Mouse (Mus musculus) retina, embryonic 14.5 days (tissue): ENCODE data around the gene Spint2.

Source experiments
- DNase-seq: peaks from one replicate; pipeline ENCODE4 v3.0.0-alpha.2; 2015; ENCODE audit warnings: low spot score

Spint2 gene

DNA sequence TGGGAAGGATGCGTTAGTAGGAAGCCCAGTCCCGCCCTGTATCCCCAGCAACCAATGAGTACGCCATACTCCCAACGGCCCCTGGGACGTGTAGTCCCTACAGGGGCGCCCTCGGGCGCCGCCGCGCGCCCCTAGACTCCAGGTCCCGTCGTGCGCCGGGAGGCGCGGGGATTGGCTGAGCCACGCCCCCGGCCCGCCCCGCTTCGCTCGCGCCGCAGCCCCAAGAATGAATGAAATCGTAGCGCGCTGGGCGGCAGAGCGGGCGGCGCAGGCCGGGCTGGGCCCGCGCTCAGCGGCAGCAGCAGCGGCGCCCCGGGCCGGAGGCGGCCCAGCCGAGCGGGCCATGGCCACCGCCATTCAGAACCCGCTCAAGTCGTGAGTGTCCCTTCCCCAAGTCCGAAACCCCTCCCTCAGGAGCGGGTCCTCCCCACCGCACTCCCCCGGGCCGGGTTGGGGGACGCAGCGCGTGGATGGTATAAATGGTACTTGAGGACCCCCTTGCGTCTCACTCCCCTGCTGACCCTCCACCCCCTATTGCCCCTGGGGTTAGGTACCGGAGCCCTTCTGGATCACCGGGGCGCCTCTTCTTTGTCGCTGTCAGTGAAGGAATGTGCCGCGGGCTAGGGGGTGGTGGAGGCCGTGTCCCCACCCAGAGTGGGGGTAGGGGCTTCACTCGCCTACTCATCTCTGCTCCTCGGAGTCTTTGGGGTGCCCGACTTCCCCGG lies 22.2 kb upstream of the Spint2 start, which contains the start of gene Dpf1:
Dpf1 (plus strand) TSS at position 214 of the 725 bp plus-strand sequence.
- peak; percentile 89 for DNase-seq

DNA sequence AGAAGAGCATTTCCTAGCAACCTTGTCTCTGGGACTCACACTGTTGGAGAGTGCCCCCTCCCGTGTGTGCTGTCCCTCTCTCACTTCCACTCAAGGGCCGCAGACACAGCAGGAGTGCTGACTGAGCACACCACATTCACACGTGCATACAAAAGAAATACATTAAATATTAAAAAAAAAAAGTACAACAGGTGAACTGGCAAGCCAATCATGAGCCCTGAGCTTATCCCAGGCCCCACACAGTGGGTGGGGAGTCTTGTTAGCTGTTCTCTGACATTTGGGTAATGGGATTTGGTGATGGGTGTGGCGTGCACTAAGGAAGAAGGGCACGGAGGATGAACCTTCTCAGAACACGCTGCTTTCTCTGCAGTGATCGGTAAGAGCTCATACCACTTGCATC lies 20.9 kb upstream of the Spint2 start:
- DNase-seq = no peak

DNA sequence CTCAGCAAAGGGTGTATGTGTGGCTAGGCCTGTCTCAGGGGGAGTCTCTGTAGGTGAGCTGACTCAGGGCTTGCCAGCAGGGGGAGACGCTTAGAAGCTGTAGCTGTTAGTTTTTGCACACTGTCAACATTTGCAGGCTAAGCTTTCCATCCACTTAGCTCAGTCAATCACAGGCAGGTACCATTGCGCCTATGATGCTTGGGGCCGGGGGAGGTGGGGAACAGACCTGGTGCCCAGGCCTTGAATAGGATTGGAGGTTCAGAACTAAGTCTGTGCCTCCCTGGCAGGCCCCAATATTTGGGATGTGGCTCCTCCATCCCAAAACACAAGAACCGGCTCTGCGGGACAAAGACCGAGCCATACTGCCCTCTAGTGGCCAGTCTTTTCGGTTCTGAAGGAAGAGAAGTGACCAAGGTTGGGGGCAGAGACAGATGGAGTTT lies 19.4 kb upstream of the Spint2 start:
- DNase-seq = peak; percentile 92

DNA sequence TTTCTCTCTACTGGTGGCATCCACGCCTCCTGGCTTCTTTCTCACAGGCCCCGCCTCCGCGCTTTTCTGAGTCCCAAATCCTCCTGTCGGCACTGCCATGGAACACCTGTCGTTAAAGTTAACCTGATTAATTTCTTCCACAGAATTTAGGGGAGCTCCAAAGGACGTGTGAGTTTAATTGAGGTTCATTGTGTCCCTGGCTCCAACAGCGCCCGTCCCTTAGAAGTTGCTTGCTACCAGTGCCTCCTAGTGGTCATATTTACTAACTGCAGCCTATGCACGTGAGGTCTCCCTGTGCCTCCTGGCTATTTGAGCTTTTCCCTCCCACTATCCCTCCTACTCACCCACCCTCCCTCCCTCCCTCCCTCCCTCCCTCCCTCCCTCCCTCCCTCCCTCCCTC lies 15.3 kb upstream of the Spint2 start:
- DNase-seq = peak; percentile 92

DNA sequence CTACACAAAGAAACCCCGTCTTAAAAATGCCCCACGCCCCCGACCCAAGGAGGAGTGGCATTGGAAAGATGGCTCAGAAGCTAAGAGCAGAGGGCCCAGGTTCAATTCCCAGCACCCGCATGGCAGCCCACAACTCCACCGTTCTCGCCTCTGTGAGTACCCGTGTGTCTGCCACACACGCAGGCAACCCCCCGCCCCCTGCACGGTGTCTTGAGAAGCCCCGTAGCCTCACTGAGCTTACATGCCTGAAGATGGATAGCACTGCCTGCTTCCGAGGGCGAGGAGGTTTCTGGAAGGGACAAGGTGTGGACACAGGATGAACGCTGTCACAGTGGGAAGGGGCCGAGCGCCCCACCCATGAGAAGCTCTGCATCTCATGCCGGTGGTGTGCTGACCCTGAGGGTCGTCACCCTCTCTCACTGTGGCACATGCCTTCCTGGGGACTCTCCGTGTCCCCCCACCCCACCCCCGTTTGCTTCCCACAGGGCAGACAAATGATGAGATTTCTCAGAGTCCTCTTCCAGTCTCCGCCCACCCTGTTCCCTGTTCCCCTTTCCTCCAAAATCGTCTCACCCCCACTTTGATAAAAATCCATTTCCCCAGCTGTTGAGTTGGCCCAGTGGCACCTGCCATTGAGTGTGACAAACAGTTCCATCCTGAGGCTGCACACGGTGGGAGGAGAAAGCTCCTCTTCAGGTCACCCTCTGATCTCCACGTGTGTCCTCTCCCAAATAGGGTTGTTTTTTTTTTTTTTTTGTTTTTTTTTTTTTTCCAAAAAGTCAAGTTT lies 14.3 kb upstream of the Spint2 start:
- DNase-seq = no peak

DNA sequence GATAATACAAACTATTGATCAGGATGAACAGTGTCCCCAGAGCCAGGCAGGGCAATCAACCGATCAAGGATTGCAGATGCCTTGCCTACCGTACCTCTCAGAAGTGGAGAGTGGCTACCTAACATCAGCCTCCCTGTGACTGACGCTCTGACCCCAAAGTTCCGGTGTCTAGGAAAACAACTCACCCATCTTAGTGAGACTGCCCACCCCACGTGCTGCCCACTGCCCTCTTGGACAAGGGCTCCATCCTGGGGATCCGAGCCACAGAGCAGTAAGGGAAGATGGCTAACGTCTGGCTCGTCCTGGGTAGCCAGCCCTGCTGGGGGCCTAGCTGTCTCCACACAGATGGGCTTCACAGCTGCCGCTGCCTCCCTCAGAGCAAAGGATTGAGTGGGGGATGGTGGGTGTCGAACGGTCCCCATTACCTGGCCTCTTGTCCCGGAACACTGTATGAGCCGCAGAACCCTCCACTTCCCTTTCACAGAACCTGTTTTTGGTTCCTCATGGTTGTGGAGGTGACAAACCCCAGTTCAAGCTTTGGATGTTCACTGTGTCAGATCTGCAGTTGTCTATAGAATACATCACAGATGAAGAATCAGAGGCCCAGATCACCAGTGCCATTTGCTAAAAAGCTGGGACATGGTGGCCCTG lies 12.5 kb upstream of the Spint2 start:
- no peak for DNase-seq

DNA sequence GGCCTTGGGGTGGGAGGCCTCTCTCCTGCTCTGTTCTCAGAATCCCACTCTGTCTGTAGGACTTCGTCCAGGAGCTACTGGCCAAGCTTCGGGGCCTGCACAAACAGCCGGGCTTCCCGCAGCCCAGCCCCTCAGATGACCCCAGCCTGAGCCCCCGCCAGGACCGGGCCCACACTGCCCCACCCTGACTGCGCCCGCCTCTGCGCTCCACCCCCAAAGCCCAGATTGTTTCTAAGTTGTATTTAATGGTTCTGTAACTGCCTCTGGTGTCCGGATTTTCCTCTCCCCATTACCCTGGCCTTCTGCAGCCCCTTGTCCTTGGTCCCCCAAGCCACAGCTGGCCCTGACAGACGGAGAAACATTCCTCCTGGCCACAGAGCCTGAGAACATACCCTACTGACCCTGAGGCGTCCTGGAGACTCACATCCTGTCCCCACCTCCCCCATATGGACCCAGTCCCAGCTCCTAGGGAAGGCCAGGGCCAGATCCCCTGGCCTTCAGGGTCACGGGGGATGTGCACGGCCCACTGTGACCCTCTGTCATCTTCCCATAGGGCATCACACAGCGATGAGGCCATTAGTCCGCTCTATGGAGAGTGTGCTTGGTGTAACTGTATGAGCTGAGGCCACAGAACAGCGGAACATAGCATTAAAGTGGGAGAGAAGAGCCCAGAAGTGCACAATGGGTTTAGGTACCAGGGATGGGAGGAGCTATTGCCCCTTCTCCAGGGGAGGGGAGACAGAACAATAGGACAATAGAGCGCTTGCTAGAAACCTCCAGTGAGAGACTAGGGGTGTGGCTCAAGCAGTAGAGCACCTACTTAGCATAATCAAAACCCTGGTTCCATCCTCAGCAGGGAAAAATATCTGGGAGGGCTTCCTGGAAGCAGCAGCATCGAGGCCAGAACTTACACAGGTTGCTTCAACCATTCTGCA lies 11.7 kb upstream of the Spint2 start:
- DNase-seq = no peak

DNA sequence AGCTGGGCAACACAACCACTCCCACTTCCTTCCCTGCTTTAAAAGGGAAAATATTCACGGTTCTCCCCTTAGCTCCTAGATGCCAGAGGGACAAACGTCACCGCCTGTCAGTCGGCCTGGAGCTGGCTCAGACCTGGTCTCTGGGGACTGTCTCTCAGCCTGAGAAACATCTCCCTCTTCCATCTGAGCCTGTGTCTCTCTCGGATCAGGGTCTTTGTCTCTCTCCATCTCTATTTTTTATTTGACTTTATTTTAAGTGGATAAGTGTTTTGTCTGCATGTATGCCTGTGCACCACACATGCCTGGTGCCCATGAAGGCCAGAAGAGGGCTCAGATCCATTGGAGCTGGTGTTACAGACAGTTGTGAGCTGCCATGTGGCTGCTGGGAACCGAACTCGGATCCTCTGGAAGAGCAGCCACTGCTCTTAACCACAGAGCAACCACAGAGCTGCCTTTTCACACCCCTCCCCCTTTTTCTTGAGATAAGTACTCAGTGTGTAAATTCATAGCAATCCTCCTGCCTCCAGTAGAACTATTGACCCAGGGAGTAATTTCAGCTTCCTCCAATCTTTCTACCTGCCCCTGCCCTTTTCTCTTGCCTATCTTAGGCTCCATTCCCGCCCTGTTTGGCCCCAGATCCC lies 10.9 kb upstream of the Spint2 start:
- no peak for DNase-seq

DNA sequence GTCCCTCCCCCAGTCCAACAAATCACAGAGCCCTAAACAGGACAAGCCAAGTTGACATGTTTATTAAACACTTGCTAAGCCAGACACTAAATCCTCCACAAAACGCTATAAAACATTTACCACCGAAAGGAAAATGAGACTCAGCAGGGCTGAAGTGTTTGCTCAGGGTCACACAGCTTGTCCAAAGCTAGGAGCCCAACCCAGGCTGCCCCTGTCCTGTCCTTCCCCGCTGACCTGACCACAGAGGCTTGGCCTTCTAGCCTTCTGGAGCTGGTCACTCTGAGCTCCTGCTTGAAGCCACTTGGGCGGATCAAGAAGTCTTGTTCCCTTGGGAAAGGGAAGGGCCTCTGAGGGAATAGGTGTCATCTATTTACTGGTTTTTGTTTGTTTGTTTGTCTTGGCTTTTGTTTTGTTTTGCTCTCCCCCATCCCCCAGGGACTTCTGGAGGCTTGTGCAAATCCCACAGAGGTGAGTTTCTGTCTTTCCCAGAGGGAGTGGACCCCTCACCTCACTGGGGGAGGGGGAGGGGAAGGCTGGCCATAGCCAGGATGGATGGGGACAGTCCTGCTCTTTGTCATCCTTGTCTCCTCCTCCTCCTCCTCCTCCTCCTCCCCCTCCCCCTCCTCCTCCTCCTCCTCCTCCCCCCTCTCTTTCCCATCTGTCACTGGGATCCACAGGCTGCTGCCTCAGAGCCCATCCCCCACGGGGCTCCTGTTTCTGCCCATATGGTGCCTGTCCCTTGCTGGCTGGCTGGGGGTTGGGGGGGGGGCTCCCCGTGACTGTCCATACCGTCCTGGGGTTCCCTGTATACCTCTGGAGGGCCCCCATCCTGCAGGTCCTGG lies 10.1 kb upstream of the Spint2 start:
- DNase-seq = peak; percentile 69

DNA sequence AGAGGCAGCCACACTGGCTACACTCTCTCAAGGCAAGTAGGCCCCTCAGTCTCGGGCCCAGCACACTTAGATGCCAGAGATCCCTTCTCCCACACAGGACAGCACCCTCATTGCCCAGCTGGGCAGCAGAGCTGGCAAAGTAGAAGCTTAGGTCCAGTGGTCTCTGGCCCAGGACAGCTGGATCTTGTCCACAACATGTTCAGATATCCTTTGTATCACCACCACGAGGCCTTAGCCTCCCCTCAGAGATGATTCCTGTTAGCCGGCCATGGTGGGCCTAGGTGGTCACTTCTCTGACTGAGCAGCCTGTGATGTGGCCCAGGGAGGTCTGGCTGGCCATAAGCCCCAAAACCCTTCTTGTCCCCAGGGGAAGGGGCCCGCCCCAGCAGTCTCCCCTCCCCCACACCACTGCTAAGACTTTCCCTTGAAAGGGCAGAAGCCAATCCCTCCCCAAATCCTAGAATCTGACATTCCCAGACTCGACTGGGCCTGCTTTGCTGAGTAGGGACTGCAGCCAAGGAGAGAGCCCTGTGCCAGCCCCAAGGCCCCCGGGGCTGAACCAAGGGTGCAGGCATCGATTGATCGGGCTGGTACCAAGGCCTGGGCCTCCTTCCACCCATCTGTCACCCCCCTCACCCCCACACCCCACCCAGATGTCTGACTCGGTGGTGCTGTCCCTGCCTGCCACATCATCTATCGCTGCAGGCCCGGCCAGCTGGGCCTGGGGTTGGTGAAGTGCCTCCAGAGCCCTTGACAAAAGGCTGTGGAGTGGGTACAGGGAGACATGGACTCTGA lies 9.2 kb upstream of the Spint2 start:
- no peak for DNase-seq

DNA sequence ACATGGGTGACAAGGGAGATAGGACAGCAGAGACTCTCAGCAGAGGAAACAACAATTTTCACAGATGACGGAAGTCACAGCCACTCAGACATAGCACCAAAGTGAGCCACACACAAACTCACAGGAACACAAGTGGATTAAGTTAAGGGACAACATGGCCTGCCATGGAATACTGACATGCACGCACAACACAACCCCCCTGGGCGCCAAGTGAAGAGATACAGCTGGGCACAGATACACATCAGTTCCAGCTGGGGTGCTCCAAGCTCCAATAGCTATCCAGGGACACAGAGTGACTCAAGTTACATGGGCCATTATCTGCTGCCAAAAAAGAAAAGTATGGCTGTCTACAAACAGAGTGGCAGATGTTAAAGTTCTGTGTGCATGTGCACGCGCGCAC lies 8.1 kb upstream of the Spint2 start:
- DNase-seq = no peak

DNA sequence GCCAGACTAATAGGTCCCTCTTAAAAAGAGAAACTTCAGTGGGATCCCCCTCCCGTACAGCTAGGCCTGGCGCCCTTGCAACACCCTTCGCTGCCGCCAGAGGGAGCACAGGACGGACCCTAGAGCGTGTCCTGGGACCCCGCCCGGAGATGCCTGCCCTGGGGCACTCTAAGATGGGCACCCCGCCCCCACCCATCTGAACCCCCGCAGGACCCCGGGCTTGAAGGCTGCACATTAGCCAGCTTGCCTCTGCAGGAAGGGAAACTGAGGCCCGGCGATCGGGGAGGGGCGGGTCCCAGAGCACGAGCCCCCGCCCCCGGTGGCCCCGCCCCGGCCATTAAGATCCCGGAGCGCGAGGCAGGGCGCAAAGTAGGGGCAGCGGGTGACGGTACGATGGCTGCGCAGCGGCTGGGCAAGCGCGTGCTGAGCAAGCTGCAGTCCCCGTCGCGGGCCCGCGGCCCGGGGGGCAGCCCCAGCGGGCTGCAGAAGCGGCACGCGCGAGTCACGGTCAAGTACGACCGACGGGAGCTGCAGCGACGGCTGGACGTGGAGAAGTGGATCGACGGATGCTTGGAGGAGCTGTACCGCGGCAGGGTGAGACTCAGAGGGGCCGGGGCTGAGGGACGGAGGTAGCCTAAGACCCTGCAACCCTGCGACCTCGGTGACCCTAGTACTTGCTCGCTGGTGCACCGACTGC lies 7.4 kb upstream of the Spint2 start, which contains the start of gene Ppp1r14a:
Ppp1r14a (plus strand) TSS at position 367 of the 697 bp plus-strand sequence.
- peak; percentile 85 for DNase-seq

DNA sequence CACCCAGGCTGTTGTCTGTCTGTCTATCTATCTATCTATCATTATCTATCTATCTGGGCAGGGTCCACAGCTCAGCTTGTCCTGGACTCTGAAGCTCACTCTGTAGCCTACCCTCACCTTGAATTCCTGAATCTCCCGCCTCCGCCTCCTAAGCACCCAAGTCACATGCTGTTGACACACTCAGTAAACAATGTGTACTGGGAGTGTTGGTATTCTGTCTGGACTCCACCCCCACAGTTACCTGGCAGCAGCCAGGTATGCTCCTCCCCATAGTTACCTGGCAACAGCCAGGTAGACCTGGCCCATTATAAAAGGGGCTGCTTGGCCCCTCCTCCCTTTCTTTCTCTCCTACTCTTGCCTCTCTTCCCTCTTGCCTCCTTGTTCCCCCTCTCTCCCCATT lies 6.4 kb upstream of the Spint2 start:
- no peak for DNase-seq

DNA sequence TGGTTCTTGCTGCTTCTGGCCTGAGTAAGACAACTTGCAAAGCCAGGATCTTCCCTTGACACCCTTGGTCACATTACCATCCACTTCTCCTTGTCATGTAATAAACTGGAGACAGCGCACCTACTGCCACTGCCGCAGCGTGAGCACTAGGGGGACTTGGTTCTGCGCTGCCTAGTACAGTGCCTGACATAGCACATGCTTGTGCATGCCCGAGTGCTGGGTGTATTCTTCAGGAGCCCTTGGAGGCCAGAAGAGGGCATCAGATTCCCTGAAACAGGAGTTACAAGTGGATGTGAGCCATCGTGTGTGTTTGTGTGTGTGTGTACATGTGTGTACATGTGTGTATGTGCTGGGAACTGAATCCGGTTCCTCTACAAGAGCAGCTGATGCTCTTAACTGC lies 5.8 kb upstream of the Spint2 start:
- no peak for DNase-seq

DNA sequence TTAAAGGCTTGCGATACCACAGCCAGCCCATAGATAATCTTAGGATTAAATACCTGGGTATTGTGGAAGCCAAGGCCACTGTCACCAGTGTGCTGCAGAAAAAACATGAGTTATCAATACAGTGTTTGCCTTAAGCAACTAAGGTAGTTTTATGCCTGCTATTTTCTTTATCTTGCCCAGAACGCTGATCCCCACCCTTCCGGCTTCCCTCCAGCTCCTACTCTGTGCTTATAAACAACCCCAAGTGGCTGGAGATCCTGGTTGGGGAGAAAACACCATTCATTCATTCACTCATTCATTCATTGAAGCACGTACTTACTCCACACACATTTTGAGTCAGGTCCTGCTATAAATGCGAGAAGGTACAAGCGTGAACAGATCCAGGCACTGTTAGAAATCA lies 2.8 kb upstream of the Spint2 start:
- DNase-seq = no peak

DNA sequence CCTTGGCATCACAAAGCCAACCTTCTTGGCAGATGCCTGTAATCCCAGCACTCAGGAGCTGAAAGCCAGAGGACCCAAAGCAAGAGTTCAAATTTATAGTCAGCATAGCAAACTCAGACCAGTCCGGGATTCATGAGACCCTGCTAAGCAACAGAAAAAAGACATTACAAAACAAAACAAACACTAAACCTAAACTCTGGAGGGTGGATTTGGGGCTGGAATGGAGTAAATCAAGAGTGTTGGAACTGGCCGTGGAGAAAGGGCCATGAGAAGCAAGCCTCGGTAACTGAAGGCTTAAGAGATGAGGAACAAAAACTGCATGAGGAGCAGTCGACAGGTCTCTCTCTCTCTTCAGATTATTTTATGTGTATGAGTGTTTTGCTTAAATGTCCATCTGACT lies 2.2 kb upstream of the Spint2 start:
- no peak for DNase-seq

DNA sequence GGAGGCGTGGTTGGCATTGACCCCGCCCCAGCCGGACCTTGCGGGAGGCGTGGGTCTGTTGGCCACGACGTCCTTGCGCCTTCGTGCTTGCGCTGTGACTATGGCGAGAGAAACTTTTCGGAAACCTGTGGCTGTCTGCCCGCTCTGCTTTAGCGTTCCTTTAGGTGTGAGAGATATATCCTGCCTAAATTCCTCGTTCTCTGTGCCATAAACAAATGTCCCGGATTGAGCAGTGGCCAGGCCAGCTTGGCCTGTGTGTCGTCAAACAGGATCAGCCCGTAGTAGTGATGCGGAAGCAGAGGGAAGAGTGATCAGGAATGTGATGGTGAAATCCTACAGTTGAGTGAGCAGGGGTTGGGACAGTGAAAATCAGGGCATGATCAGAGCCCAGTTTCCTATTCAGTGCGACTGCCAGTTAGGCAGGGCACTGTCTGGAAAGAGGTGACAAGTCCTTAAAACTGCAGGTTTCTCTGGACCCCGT lies 402 bp upstream of the Spint2 start:
- peak; percentile 48 for DNase-seq

DNA sequence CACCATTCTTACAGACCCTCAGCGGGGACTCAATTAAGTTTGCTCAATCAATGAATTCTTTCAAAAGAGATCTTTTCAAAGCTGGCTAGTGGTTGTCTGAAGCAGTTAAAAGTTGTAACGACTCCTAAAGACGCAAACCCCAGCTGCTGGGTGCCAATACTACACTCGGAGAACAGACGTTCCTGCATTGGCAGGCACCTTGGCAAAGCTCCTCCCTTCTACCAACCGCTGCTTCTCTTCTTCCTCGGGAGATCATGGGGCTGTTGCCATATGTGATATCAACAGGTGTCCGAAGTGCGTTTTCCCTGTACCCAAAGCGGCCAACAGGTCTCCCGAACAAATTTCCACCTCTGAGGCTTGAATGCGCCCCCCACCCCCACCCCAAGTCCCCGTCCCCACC lies 911 bp downstream of the Spint2 start:
- DNase-seq = no peak

DNA sequence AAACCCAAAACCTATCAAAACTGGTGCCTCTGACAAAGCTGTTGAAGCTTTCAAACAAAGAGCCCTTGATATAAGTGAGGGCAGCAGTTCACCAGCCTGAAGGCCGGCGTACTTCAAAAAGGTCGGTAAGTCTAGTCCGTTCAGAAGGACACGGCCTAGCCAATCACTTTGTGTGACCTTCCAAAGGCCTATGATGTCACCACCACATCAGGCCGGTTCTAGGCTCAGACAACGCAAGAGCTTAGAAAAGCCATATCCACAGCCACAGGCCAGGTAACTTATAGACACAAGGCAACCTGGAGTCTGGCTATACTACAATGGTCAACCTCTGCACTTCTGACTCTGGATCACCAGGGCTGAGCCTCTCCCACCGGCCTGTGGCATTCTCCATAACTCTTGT lies 1.8 kb downstream of the Spint2 start:
- DNase-seq = no peak
